In the genomic region with DNA sequence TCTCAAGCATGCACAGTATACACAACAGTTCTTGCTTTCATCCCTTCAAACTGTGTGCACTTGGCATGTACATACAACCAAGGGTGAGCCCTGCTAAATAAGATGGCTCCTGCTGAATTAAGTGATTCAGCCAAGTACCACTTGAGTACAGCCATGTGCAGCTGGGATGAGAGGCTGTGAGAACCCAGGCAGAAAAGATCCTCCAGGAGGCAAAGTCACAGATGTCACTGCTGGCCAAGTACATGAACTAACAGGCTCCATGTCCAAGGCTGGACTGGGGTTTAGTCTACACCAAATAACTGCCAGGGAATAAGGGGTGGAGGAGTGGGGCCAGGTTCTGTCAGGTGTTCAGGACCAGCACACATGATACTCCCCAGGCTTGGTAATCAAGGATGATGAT, we compare ENCODE assay signal across 15 mouse cellular contexts.
"Had no signal": no experiment of that assay in that cellular context is flagged by ENCODE, and none has a peak within 500 bp of the region (broad histone marks: within the 10 kb centered on the region; RNA-seq: fewer than 3 reads in every experiment).

No protein-coding gene starts in this region.

- H3K4me1 ChIP-seq: lung, embryonic 15.5 days; midbrain, embryonic 13.5 days; midbrain, embryonic 15.5 days; neural tube, embryonic 12.5 days; stomach, embryonic 15.5 days had no signal

- H3K27me3 ChIP-seq: lung, embryonic 15.5 days; megakaryocyte, embryonic 14.5 days; midbrain, embryonic 13.5 days; midbrain, embryonic 15.5 days; neural tube, embryonic 12.5 days; stomach, embryonic 15.5 days had no signal

- H3K4me3 ChIP-seq: lung, embryonic 15.5 days; megakaryocyte, embryonic 14.5 days; midbrain, embryonic 13.5 days; midbrain, embryonic 15.5 days; neural tube, embryonic 12.5 days; stomach, embryonic 15.5 days had no signal

- H3K4me2 ChIP-seq: lung, embryonic 15.5 days; midbrain, embryonic 11.5 days; midbrain, embryonic 13.5 days; midbrain, embryonic 15.5 days; neural tube, embryonic 12.5 days; stomach, embryonic 15.5 days had no signal

- ATAC-seq: midbrain, embryonic 13.5 days; midbrain, embryonic 15.5 days had no signal

- DNase-seq: lung, adult 2 months; lung, postnatal 14 days; right cerebral cortex, postnatal 14 days; thymus, adult 2 months; thymus, postnatal 25 days; thymus, postnatal 4 days had no signal

- H3K9me3 ChIP-seq: lung, embryonic 15.5 days; megakaryocyte, embryonic 14.5 days; midbrain, embryonic 13.5 days; midbrain, embryonic 15.5 days; neural tube, embryonic 12.5 days; stomach, embryonic 15.5 days had no signal

- H3K27ac ChIP-seq: lung, embryonic 15.5 days; macrophage; midbrain, embryonic 13.5 days; midbrain, embryonic 15.5 days; neural tube, embryonic 12.5 days; stomach, embryonic 15.5 days; stomach, postnatal 0 days had no signal

- H3K9ac ChIP-seq: lung, embryonic 15.5 days; midbrain, embryonic 13.5 days; midbrain, embryonic 15.5 days; neural tube, embryonic 12.5 days; stomach, embryonic 15.5 days had no signal
